Mouse (Mus musculus) CH12.LX (cell line): Measurements from ENCODE around the gene Tamm41. TPM values are rescaled to one million over a fixed set of nuclear protein-coding genes. Genes with fewer than 3 reads are reported as not detected.

Source experiments
- DNase-seq: peaks from one replicate; pipeline ENCODE4 v3.0.0-alpha.2; 2013; ENCODE audit errors: extremely low read depth
- H3K27ac ChIP-seq: 2 replicates; pipeline ENCODE4 v1.5.1; 2012; ENCODE audit warnings: low read depth, mild to moderate bottlenecking, control low read depth, moderate library complexity; ENCODE audit not compliant: insufficient read depth
- H3K27me3 ChIP-seq: replicated peaks from 2 replicates; pipeline ENCODE3; 2012; ENCODE audit warnings: inconsistent platforms
- H3K36me3 ChIP-seq, 2 experiments: replicated peaks in 1 of 2; 2 replicates each; pipeline versions ENCODE3 to v1.6.1; 2012; ENCODE audit warnings: inconsistent platforms in 1 of 2, low read length in 1 of 2, mild to moderate bottlenecking in 1 of 2, mixed read lengths in 1 of 2, moderate library complexity in 1 of 2; ENCODE audit not compliant: control insufficient read depth in 1 of 2, insufficient read depth in 1 of 2
- H3K4me1 ChIP-seq, 2 experiments: 2 replicates each; pipeline ENCODE4 v1.6.1; 2012; ENCODE audit warnings: inconsistent platforms in 1 of 2, moderate library complexity in 1 of 2; ENCODE audit not compliant: insufficient read depth in 2 of 2, control insufficient read depth in 1 of 2
- H3K4me2 ChIP-seq: 2 replicates; pipeline ENCODE4 v1.6.1; 2012; ENCODE audit warnings: low read depth, mild to moderate bottlenecking, control low read depth; ENCODE audit not compliant: poor library complexity, insufficient read depth, severe bottlenecking
- H3K4me3 ChIP-seq, 3 experiments: fragments of 150-350 bp in 1 of 3; sonication (generic) in 1 of 3; replicated peaks in 1 of 3; 2 replicates each; pipeline versions ENCODE3 to v1.5.1; 2011 to 2012; ENCODE audit warnings: low read depth in 2 of 3, low read length in 2 of 3, mild to moderate bottlenecking in 2 of 3, moderate library complexity in 2 of 3, control low read depth in 1 of 3, improper control_type of control experiment in 1 of 3, inconsistent platforms in 1 of 3, mixed read lengths in 1 of 3; ENCODE audit not compliant: poor library complexity in 1 of 3
- H3K79me2 ChIP-seq: replicated peaks from 2 replicates; pipeline ENCODE4 v1.6.1; 2012; ENCODE audit warnings: mild to moderate bottlenecking, moderate library complexity; ENCODE audit not compliant: control insufficient read depth, poor library complexity, insufficient read depth, severe bottlenecking; ENCODE audit errors: extremely low read depth
- H3K9ac ChIP-seq: 2 replicates; pipeline ENCODE4 v1.6.1; 2012; ENCODE audit warnings: low read depth, mild to moderate bottlenecking, control low read depth, moderate library complexity; ENCODE audit not compliant: insufficient read depth
- H3K9me3 ChIP-seq: replicated peaks from 2 replicates; pipeline ENCODE3; 2012; ENCODE audit warnings: low read length, inconsistent platforms, mixed read lengths
- BHLHE40 ChIP-seq: IDR thresholded peaks from 2 replicates; pipeline ENCODE4 v1.6.1; 2011; ENCODE audit warnings: mild to moderate bottlenecking, low read depth, low read length, improper control_type of control experiment
- CHD1 ChIP-seq: IDR thresholded peaks from 2 replicates; pipeline ENCODE4 v1.6.1; 2012; ENCODE audit warnings: low read depth, low read length, improper control_type of control experiment, inconsistent platforms
- CHD2 ChIP-seq: IDR thresholded peaks from 2 replicates; pipeline ENCODE4 v1.6.1; 2011; ENCODE audit warnings: low read length, improper control_type of control experiment
- CTCF ChIP-seq, 2 experiments: IDR thresholded peaks in 1 of 2; conservative IDR thresholded peaks in 1 of 2; 2 replicates each; pipeline ENCODE4 v1.5.1; 2011 to 2012; ENCODE audit warnings: low read depth in 2 of 2, low read length in 2 of 2, improper control_type of control experiment in 1 of 2, inconsistent platforms in 1 of 2, mild to moderate bottlenecking in 1 of 2, moderate library complexity in 1 of 2
- ELF1 ChIP-seq: IDR thresholded peaks from 2 replicates; pipeline ENCODE4 v1.6.1; 2014; ENCODE audit warnings: low read depth, mild to moderate bottlenecking, inconsistent platforms, low read length, improper control_type of control experiment
- EP300 ChIP-seq: IDR thresholded peaks from 2 replicates; pipeline ENCODE4 v1.6.1; 2011; ENCODE audit warnings: low read length, improper control_type of control experiment
- HCFC1 ChIP-seq: IDR thresholded peaks from 2 replicates; pipeline ENCODE4 v1.6.1; 2012; ENCODE audit warnings: low read depth, mild to moderate bottlenecking, inconsistent platforms, low read length, improper control_type of control experiment
- JUN ChIP-seq: IDR thresholded peaks from 2 replicates; pipeline ENCODE4 v1.6.1; 2011; ENCODE audit warnings: low read depth, mild to moderate bottlenecking, low read length, improper control_type of control experiment, moderate library complexity; ENCODE audit not compliant: insufficient read depth
- MXI1 ChIP-seq: IDR thresholded peaks from 2 replicates; pipeline ENCODE4 v1.6.1; 2011; ENCODE audit warnings: mild to moderate bottlenecking, low read depth, low read length, improper control_type of control experiment
- NELFE ChIP-seq: IDR thresholded peaks from 2 replicates; pipeline ENCODE4 v1.6.1; 2011; ENCODE audit warnings: low read depth, low read length, improper control_type of control experiment
- PAX5 ChIP-seq: IDR thresholded peaks from 2 replicates; pipeline ENCODE4 v1.6.1; 2012; ENCODE audit warnings: low read length, inconsistent platforms, mixed read lengths
- POLR2A ChIP-seq: IDR thresholded peaks from 2 replicates; pipeline ENCODE4 v1.6.1; 2011; ENCODE audit warnings: low read depth, mild to moderate bottlenecking, improper control_type of control experiment, low read length
- POLR2AphosphoS2 ChIP-seq: IDR thresholded peaks from 2 replicates; pipeline ENCODE4 v1.6.1; 2011; ENCODE audit warnings: low read depth, low read length, improper control_type of control experiment
- SIN3A ChIP-seq: IDR thresholded peaks from 2 replicates; pipeline ENCODE4 v1.6.1; 2012; ENCODE audit warnings: low read length, improper control_type of control experiment, inconsistent platforms
- SMC3 ChIP-seq: IDR thresholded peaks from 2 replicates; pipeline ENCODE4 v1.6.1; 2011; ENCODE audit warnings: low read depth, low read length, improper control_type of control experiment
- TBP ChIP-seq: conservative IDR thresholded peaks from 2 replicates; pipeline ENCODE4 v1.6.1; 2011; ENCODE audit warnings: low read depth, low read length, improper control_type of control experiment
- TCF12 ChIP-seq: IDR thresholded peaks from 2 replicates; pipeline ENCODE4 v1.6.1; 2014; ENCODE audit warnings: low read depth, mild to moderate bottlenecking, inconsistent platforms, low read length, improper control_type of control experiment
- USF1 ChIP-seq: IDR thresholded peaks from 2 replicates; pipeline ENCODE4 v1.6.1; 2014; ENCODE audit warnings: low read depth, mild to moderate bottlenecking, inconsistent platforms, low read length, improper control_type of control experiment
- USF2 ChIP-seq: conservative IDR thresholded peaks from 2 replicates; pipeline ENCODE4 v1.6.1; 2011; ENCODE audit warnings: low read depth, low read length, improper control_type of control experiment
- ZKSCAN1 ChIP-seq: IDR thresholded peaks from 2 replicates; pipeline ENCODE4 v1.6.1; 2012; ENCODE audit warnings: low read depth, inconsistent platforms, low read length, improper control_type of control experiment, borderline replicate concordance
- dilution Hi-C: fragments of 300-500 bp; cut with MboI; formaldehyde crosslinking; loops from 2 replicates; pipeline ENCODE4 v1.14.3; 2020; ENCODE audit warnings: low sequenced_read_pairs; ENCODE audit not compliant: extremely low pct_unique_long_range_greater_than_20kb, extremely low pct_ligation_motif_present
- in situ Hi-C: fragments of 300-500 bp; cut with MboI; formaldehyde crosslinking; loops from 3 replicates; pipeline ENCODE4 v1.14.3; 2019; ENCODE audit warnings: low sequenced_read_pairs, low pct_ligation_motif_present, low pct_unique_long_range_greater_than_20kb, mixed read lengths
- polyA plus RNA-seq: library from polyadenylated mRNA; unstranded; fragments of >175 nt; gene quantifications from 2 replicates; pipeline ENCODE4 v1.2.1, GENCODE M21; 2012; ENCODE audit warnings: low read depth; ENCODE audit not compliant: insufficient read length
- total RNA-seq, 2 experiments: library from RNA; depleted of rRNA; stranded (reverse); fragments of 300-350 nt in 1 of 2; fragments of >200 nt in 1 of 2; gene quantifications; 2 replicates each; pipeline ENCODE4 v1.2.3; 2012 to 2014

Gene Tamm41
- total and polyA plus RNA-seq, 3 experiments: 29.3 to 41.1 (median 39.8) TPM

DNA sequence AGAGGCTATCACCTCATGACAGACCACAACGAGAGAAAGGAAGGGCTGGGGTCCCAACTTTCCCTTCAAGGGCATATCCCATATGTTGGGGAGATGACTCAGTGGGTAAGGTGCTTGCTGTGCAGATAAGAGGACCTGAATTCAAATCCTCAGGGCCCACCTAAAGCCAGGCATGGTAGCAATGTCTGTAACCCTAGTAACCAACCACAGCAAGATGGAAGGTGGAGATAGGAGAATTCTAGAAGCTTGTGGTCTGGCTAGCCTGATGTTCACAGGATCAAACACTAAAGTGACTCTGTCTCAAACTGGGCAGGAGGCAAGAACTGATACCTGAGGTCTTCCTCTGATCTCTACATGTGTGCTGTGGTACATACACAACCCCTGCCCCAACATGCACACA is 58.0 kb downstream of the Tamm41 start:
- DNase-seq: no peak
- Histone ChIP-seq H3K4me2 (no peak overlapping the region), H3K27ac (no peak overlapping the region), H3K9me3 (no peaks in the 10 kb centered on the region), H3K9ac (no peak overlapping the region), H3K27me3 (no peaks in the 10 kb centered on the region), H3K36me3 (no peaks in the 10 kb centered on the region), H3K4me3 (no peak overlapping the region), H3K4me1 (peaks cover 0 to 32% of the 10 kb centered on the region in 2 experiments; a peak in 3 of 4 replicates), H3K79me2 (no peaks in the 10 kb centered on the region)
- TF ChIP-seq SMC3: no peak
- TF ChIP-seq JUN: no peak
- TF ChIP-seq TCF12: no peak
- no peak for TF ChIP-seq CTCF (conservative IDR thresholded peaks at IDR 0.05 in 1 of 2, IDR thresholded peaks at IDR 0.05 in 1 of 2; ENCODE audit: low read depth in 2 of 2, low read length in 2 of 2)
- TF ChIP-seq EP300: no peak
- TF ChIP-seq HCFC1: no peak
- TF ChIP-seq ELF1: no peak
- TF ChIP-seq CHD2: no peak
- no peak for TF ChIP-seq POLR2AphosphoS2
- no peak for TF ChIP-seq NELFE
- no peak for TF ChIP-seq USF1
- no peak for TF ChIP-seq CHD1
- TF ChIP-seq ZKSCAN1: no peak
- TF ChIP-seq TBP: no peak
- dilution Hi-C loops (no loop called here), in situ Hi-C loops (no loop called here)

GRCm38 (mm10) chr6:114976915-114977419 is 60.7 kb downstream of the Tamm41 start:
- H3K27me3 ChIP-seq: no peaks in the 10 kb centered on the region

More at GRCm38 (mm10) chr6:114976915-114977419, 60.7 kb downstream of the Tamm41 start:
- H3K9me3 ChIP-seq: no peaks in the 10 kb centered on the region
- no peak overlapping the region for H3K27ac ChIP-seq
- no peak for TF ChIP-seq NELFE
- TF ChIP-seq POLR2A: no peak
- no peak for TF ChIP-seq CTCF (conservative IDR thresholded peaks at IDR 0.05 in 1 of 2, IDR thresholded peaks at IDR 0.05 in 1 of 2; ENCODE audit: low read depth in 2 of 2, low read length in 2 of 2)
- TF ChIP-seq MXI1: no peak
- no peak for TF ChIP-seq PAX5
- no peak for TF ChIP-seq HCFC1
- no peak for TF ChIP-seq SIN3A
- TF ChIP-seq USF2: no peak
- no peak for TF ChIP-seq BHLHE40
- peaks cover 3 to 43% of the 10 kb centered on the region in 2 experiments for H3K4me1 ChIP-seq
- no peaks in the 10 kb centered on the region for H3K79me2 ChIP-seq
- no peak for DNase-seq
- no peak overlapping the region for H3K9ac ChIP-seq
- dilution Hi-C loops: no loop called here
- H3K4me3 ChIP-seq: no peak overlapping the region
- no peak overlapping the region for H3K4me2 ChIP-seq
- no peaks in the 10 kb centered on the region for H3K36me3 ChIP-seq
- in situ Hi-C loops: no loop called here
